ENCODE assay signal across 32 mouse cellular contexts in the genomic region with DNA sequence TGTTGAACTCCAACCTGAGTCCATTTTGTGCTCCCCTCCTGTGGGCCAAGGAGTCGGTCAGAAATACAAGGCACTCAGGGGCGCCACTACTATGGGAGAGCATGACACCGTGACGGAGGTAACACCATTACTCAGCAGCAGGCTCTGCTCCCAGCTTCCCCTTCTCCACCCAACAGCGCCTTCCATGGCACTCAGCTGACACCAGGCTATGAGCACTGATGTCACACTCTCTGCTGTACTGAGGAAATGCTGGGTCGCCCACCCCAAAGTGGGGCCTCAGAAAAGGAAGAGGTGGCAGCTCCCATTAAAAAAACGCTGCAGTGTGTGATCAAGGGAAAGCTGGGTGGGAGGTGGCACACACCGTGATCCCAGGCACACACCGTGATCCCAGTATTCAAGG.
DNase-seq lines count a peak whose midpoint lies in the region; ATAC-seq and TF ChIP-seq lines count a peak whose summit lies in the region.
"Had no signal": no experiment of that assay in that cellular context is flagged by ENCODE, and none has a peak within 500 bp of the region (broad histone marks: within the 10 kb centered on the region; RNA-seq: fewer than 3 reads in every experiment).

No protein-coding gene starts in this region.

- H3K4me2 ChIP-seq in midbrain, embryonic 11.5 days = no peak overlapping the region
- H3K4me2 ChIP-seq: embryonic facial prominence, embryonic 15.5 days; forebrain, embryonic 13.5 days; heart, embryonic 12.5 days; intestine, embryonic 15.5 days; limb, embryonic 13.5 days; liver, embryonic 12.5 days; stomach, embryonic 15.5 days had no signal

- DNase-seq in gastrocnemius, adult 2 months = no peak
- DNase-seq in gastrocnemius, postnatal 10 days = no peak
- DNase-seq in midbrain, embryonic 10.5 days (ENCODE audit: low spot score) = no peak
- DNase-seq in midbrain, embryonic 11.5 days (ENCODE audit: low spot score, missing footprints) = no peak
- peak; percentile 55 for DNase-seq in brain, adult 2 months (ENCODE audit: low read depth, low spot score)
- DNase-seq in layer of hippocampus, postnatal 25 days (ENCODE audit: extremely low spot score in 1 of 2, low spot score in 1 of 2) = no peak
- DNase-seq: cerebellum, adult 2 months; cerebellum, postnatal 14 days; gastrocnemius, postnatal 36 days; heart, postnatal 4 days; kidney, adult 8-10 months; kidney, postnatal 4 days; lung, adult 18-20 months; midbrain, embryonic 14.5 days; retina, postnatal 1 day; right cerebral cortex, postnatal 14 days; thymus, postnatal 36 days had no signal

- no peaks in the 10 kb centered on the region for H3K27me3 ChIP-seq in midbrain, embryonic 10.5 days (ENCODE audit: low read depth, poor library complexity, severe bottlenecking)
- H3K27me3 ChIP-seq in midbrain, embryonic 11.5 days (ENCODE audit: control insufficient read depth, insufficient read depth, low read length) = no peaks in the 10 kb centered on the region
- H3K27me3 ChIP-seq: embryonic facial prominence, embryonic 15.5 days; forebrain, embryonic 13.5 days; heart, embryonic 12.5 days; intestine, embryonic 15.5 days; limb, embryonic 13.5 days; liver, embryonic 12.5 days; stomach, embryonic 15.5 days had no signal

- 91% methylated on average over 9 of the region's 9 CpGs for WGBS in midbrain, embryonic 10.5 days
- 91% methylated on average over 9 of the region's 9 CpGs for WGBS in midbrain, embryonic 11.5 days

- no peak overlapping the region for H3K4me3 ChIP-seq in gastrocnemius, adult 2 months
- H3K4me3 ChIP-seq in midbrain, embryonic 10.5 days = no peak overlapping the region
- no peak overlapping the region for H3K4me3 ChIP-seq in midbrain, embryonic 11.5 days (ENCODE audit: low read depth, low read length)
- H3K4me3 ChIP-seq: embryonic facial prominence, embryonic 10.5 days; embryonic facial prominence, embryonic 15.5 days; forebrain, embryonic 13.5 days; heart, adult 2 months; heart, embryonic 12.5 days; intestine, embryonic 15.5 days; limb, embryonic 13.5 days; liver, embryonic 12.5 days; stomach, embryonic 15.5 days had no signal

- H3K4me1 ChIP-seq in midbrain, embryonic 10.5 days = peaks cover 38% of the 10 kb centered on the region
- no peaks in the 10 kb centered on the region for H3K4me1 ChIP-seq in midbrain, embryonic 11.5 days (ENCODE audit: control insufficient read depth, insufficient read depth, low read length)

- peaks cover 26% of the 10 kb centered on the region for H3K36me3 ChIP-seq in midbrain, embryonic 10.5 days
- no peaks in the 10 kb centered on the region for H3K36me3 ChIP-seq in midbrain, embryonic 11.5 days (ENCODE audit: control insufficient read depth, insufficient read depth, low read length)
- H3K36me3 ChIP-seq: stomach, embryonic 15.5 days had no signal

- ATAC-seq in midbrain, embryonic 11.5 days (ENCODE audit: low FRiP score) = no peak
- peak; percentile 34; the same call in 1 of the 2 replicates for ATAC-seq in megakaryocyte progenitor cell, adult 5-6 weeks (replicated peaks; ENCODE audit: poor library complexity)
- ATAC-seq: activated CD4-positive, CD25-positive, alpha-beta regulatory T cell, adult 4 months; CD4-positive, CD25-positive, alpha-beta regulatory T cell, adult 4 months; forebrain, embryonic 13.5 days; hindbrain, embryonic 16.5 days; intestine, embryonic 15.5 days; liver, embryonic 12.5 days; lung, postnatal 0 days had no signal

- H3K9ac ChIP-seq in midbrain, embryonic 11.5 days (ENCODE audit: low read length) = no peak overlapping the region
- H3K9ac ChIP-seq: embryonic facial prominence, embryonic 15.5 days; forebrain, embryonic 13.5 days; heart, embryonic 12.5 days; intestine, embryonic 15.5 days; limb, embryonic 13.5 days; liver, embryonic 12.5 days; stomach, embryonic 15.5 days had no signal

- TF ChIP-seq CTCF in gastrocnemius, adult 2 months (IDR thresholded peaks at IDR 0.05) = no peak

- 0 out of 2 replicates have a peak, but pooled peaks cover 4% of the 10 kb centered on the region for H3K9me3 ChIP-seq in midbrain, embryonic 10.5 days (replicated peaks)
- no peaks in the 10 kb centered on the region for H3K9me3 ChIP-seq in midbrain, embryonic 11.5 days (ENCODE audit: control insufficient read depth, low read length)
- H3K9me3 ChIP-seq: embryonic facial prominence, embryonic 15.5 days; intestine, embryonic 15.5 days; limb, embryonic 13.5 days; liver, embryonic 12.5 days; stomach, embryonic 15.5 days had no signal

- intact Hi-C loops in gastrocnemius, adult 2 months (cut with DNase I) = no loop called here

- peak overlapping the region; percentile 66 for H3K27ac ChIP-seq in gastrocnemius, adult 2 months
- peak overlapping the region; percentile 28; the same call in 1 of the 2 replicates for H3K27ac ChIP-seq in midbrain, embryonic 10.5 days (replicated peaks)
- no peak overlapping the region for H3K27ac ChIP-seq in midbrain, embryonic 11.5 days (ENCODE audit: low read depth, low read length)
- H3K27ac ChIP-seq: embryonic facial prominence, embryonic 15.5 days; forebrain, embryonic 13.5 days; heart, adult 2 months; intestine, embryonic 15.5 days; kidney, postnatal 0 days; limb, embryonic 13.5 days; liver, embryonic 12.5 days; stomach, embryonic 15.5 days had no signal
